Mouse (Mus musculus) adipocyte (in vitro differentiated cells): ENCODE measurements at regions not wholly inside any gene's neighbourhood (a gene's known extent, or its start where the extent isn't known, plus 50 kb on each side); places are given as distances from the start of the nearest gene placed in this dataset.

Experiments
- DNase-seq: peaks from one replicate; pipeline ENCODE4 v3.0.0-alpha.2; 2016; ENCODE audit warnings: low spot score

DNA sequence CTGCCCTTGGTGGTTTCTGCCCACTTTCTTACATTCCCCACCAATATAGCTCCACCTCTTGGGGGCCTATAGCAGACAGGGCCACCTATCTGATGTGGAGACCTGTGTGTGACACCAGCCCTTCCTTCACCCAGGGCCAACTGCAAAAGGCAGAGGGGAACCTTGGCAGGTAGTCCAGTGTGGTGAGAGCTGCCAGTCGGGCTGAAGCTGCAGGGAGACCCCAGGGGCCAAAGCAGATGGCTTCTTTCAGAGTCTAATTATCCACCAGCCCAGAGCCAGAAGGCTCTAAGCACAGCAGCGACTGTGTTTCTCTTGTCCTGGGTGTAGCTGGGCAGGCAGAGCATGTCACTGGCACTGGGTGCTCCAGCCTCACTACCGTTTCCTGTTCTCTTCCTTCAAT lies 104.5 kb downstream of the Chst1 start:
- DNase-seq = no peak

DNA sequence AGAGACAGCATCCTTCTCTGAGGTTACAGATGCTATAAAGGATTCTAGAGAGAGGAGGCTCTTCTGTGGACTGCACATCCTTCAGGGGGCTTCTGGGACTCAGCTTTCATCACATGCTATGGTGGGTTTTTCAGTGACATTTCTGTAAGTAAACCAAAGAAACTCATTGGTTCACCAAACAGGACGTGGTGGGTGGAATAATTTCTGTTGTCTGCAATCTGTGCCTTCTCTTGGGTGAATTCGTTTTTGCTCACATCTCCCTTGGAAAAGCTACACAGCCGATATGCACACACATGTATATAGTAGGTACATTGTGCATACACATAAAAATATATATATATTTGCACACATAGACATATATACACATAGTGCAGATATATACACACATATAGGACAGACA lies 110.2 kb downstream of the Chst1 start:
- DNase-seq = no peak

- DNase-seq = no peak
Observed at GRCm38 (mm10) chr2:92711122-92711777, 111.7 kb downstream of the Chst1 start.

DNA sequence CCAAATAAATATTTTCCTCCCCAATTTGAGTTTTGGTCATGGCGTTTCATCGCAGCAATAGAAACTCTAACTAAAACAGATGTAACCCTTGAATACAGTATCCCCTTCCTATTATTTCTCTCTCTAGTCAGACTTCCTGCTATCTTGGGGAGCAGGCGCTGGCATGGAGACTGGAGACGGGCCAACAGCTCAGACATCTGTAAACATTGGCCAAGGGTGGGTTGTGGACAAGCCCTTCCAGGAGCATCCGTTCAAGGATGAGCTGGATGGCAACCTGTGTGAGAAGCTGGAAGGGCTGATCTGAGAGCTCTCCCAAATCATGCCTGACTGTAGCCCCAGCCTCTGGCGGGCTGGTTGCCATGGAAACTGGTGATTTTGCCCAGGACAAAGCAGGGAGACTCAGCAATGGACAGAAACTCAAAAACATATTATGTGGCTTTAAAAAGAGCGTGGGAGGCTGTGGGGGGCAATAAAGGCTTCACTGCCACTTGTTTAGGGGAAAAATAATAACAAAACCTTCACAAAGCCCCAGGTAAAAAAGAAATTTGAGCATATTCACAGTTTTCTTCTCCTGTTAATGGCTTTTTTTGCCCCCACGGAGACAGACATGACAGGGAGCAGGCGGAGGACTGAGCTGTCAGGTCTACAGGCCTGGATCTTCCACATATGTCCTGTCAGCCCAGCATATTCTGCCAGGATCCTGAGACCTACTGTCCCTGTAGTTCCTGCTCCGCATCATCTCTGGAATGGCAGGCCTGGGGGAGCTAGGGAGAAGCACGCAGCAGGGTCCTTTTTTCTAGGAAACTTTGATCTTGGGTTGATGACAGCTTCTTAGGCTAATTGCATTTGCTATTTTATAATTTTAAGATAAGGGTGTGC lies 113.0 kb downstream of the Chst1 start:
- DNase-seq = no peak

DNA sequence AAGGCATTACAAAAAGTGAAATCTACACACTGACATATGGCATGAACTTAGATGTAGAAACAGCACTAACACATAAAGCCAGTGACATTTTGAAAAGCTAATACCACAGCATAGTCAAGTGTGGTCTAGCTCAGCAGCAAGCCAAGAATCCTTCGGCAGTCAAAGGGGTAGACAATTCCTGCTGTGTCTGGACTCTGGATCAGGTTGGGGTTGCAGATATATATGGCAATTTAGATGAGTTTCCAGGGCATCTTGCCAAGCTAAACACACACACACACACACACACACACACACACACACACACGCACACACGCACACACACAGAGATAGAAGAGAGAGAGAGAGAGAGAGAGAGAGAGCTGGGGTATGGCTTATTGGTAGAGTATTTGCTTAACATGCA lies 118.2 kb downstream of the Chst1 start:
- no peak for DNase-seq

DNA sequence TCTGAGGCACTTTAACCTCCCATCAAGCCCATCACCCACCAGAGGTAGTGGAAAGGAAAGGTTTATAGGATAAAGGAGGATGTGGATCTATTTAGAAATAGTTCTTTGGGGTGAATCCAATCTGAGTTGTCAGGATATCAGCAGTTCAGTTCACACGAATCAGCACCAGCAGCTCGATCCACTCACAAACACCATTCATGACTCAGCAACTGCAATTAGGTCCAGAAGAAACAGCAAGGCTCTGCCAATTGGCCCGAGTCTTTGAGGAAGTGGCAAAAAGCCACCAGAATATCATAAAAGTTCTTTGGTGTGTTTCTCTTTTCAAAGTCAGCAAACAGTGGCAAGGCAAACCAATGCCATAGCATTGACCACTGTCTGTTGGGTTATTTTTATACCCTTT lies 122.4 kb downstream of the Chst1 start:
- peak; percentile 74 for DNase-seq

- no peak for DNase-seq
Observed at GRCm38 (mm10) chr2:92723618-92724263, 124.2 kb downstream of the Chst1 start.

- DNase-seq = peak; percentile 49
Observed at GRCm38 (mm10) chr2:92726640-92727039, 127.1 kb downstream of the Chst1 start.

- DNase-seq = peak; percentile 69
Observed at GRCm38 (mm10) chr2:92727241-92727640, 127.7 kb downstream of the Chst1 start.

DNA sequence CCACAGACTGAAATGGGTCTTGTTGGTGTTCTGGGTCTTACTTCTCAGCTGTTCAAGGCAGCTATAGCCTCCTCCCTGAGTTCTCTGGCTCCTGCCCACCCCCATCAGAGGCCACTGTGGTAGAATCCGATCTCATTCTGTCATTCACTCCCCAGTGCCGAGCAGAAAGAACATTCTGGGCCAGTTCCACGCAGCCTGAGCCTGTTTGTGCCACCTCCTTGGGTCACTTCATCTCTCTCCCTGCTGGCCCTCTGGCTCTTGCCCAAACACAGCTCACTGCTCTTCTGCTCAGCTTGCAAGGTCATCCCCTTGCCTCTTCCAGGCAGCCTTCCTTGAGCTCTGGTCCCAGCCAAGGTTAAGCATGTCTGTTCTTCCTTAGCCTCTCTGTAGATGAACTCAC lies 128.9 kb downstream of the Chst1 start:
- peak; percentile 81 for DNase-seq

GRCm38 (mm10) chr2:92730371-92730770 lies 130.9 kb downstream of the Chst1 start:
- no peak for DNase-seq

DNA sequence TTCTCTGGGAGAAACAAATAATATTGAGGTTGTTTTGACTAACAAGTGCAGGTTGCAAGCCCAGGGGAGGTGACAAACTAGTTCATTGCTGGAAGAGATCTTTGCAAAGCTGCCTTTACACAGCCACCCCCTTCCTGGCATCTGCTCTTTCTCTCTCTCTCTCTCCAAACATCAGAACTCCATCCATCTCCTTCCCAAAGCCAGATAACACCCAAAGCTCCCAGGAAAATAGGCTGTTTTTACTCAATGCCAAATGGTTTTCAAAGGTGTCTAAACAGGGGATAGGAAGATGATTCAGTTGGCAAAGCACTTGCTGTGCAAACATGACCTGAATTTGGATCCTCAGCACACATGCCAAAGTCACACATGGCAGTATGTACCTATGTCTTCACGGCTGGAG lies 133.9 kb downstream of the Chst1 start:
- no peak for DNase-seq

DNA sequence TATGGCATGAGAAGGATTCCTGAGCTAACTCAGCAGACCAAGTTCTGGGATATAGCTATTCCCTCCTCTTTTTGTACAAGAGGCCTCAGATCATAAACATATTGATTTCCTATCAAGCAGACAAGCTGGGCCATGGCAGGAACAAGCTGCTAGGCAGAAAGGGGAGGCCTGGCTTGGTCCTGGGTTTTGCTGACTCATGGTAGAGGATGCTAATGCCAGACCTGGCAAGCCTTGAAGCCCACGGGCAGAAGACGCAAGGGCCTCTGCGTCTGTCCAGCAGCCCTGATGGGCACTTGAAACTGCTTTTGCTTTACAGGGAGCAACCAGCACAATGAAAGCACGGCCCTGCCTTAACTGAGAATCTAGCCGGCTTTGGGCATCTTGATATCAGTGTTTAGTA lies 136.3 kb downstream of the Chst1 start:
- no peak for DNase-seq

DNA sequence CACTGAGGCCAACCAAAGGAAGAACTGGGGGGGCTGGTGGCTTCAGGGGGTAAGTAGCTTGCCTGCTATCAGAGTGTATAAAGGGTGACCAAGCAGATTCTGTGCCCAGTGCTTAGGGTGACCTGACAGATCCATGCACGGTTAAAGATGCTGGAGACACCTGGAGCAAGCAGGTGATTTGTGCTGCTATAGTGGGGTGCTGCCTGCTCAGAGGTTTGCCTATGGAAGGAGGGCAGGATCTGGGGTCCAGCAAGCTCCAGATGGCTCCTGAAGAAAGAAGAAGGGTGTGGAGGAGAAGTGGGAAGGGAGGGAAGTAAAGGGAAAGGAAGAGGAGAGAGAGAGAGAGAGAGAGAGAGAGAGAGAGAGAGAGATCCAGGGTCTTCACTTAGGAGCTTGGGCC lies 137.8 kb downstream of the Chst1 start:
- no peak for DNase-seq

- DNase-seq = peak; percentile 54
Observed at GRCm38 (mm10) chr2:92739576-92739975, 140.1 kb downstream of the Chst1 start.

DNA sequence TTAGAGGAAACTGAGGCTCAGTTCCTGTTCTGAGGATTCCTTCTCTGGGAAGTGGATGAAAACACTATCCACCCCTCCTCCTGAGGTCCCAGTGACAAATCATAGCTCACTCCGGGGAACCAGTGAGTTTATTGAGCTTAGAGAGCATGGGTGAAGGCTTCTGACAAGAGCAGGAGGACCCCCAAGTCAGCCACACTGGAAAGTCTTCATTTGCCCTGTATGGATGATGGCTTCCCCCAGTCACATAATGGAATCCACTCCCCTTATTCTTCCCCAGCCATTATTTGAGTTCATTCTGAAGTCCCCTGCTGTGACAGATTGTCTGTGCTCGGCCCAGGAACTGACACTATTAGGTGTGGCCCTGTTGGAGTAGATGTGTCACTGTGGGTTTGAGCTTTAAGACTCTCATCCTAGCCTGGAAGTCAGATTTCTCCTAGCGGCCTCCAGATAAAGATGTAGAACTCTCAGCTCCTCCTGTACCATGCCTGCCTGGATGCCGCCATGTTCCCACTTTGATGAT lies 141.3 kb downstream of the Chst1 start:
- DNase-seq = no peak

DNA sequence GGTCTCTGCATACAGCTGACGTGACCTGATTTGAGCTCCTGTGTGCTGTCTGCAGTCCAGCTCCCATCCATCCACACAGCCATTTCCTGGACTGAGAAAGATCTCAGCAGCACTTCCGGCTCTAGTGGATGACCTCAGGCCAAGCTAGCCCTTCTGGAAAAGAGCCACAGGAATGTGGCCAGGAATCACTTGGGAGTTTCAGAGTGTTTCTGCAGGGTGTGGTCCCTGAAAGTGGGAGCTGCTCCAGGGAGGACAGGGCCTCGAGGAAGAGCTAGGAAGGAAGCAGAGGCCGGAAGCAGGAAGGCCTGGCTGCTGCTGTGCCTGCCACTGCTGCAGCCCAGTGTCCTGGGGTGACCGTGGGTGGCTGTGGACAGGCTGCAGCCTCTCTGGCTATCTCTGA lies 142.5 kb downstream of the Chst1 start:
- peak; percentile 88 for DNase-seq

- DNase-seq = no peak
Observed at GRCm38 (mm10) chr2:92742671-92743070, 143.2 kb downstream of the Chst1 start.

GRCm38 (mm10) chr2:92743152-92743551 lies 143.6 kb downstream of the Chst1 start:
- DNase-seq = no peak

GRCm38 (mm10) chr2:92743911-92744310 lies 144.4 kb downstream of the Chst1 start:
- no peak for DNase-seq

GRCm38 (mm10) chr2:92747406-92747805 lies 147.9 kb downstream of the Chst1 start:
- DNase-seq = peak; percentile 78

- DNase-seq = no peak
Observed at GRCm38 (mm10) chr2:92750116-92750515, 150.6 kb downstream of the Chst1 start.

DNA sequence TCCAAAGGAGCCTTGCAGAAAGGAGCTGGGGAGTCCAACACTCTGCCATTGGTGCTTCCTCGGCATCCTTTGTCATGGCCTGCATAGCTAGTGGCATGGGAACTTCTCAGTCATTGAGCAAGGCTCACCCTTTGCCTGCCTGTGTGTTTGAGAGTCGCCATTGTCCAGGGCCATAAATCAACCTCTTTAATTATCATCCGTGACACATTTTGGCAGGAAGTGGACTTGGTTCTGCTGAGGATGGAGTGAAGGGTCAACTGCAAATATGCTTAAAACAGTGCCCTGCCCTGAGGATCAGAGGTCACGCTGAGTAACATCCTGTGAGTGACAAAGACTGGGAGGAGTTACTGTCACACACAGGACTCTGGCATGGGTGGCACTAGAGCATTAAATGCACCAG lies 151.2 kb downstream of the Chst1 start:
- DNase-seq = peak; percentile 98
